Comparison of ENCODE assay signal across 23 mouse cellular contexts in genomic region chr7:123354392-123354791, GRCm38 (mm10). TPM values are rescaled to one million over a fixed set of nuclear protein-coding genes. Genes with fewer than 3 reads are reported as not detected.
DNase-seq lines count a peak whose midpoint lies in the region; ATAC-seq and TF ChIP-seq lines count a peak whose summit lies in the region.
"Had no signal": no experiment of that assay in that cellular context is flagged by ENCODE, and none has a peak within 500 bp of the region (broad histone marks: within the 10 kb centered on the region; RNA-seq: fewer than 3 reads in every experiment).

No protein-coding gene starts in this region.

- no peak for DNase-seq in G1E (ENCODE audit: low spot score)
- DNase-seq in cerebellum, postnatal 4 days (ENCODE audit: low spot score in 2 of 2): no peak
- DNase-seq in midbrain, embryonic 14.5 days: no peak
- DNase-seq in thymus, postnatal 0 days (ENCODE audit: low spot score): no peak
- DNase-seq: adrenal gland, postnatal 25 days; cerebellum, adult 18-20 months; cerebellum, postnatal 25 days; gastrocnemius, postnatal 36 days; heart, postnatal 10 days; kidney, adult 11 months; lung, embryonic 14.5 days; lung, postnatal 36 days; right cerebral cortex, postnatal 25 days; thymus, adult 2 months had no signal

- H3K9ac ChIP-seq in liver, embryonic 15.5 days: peak overlapping the region; percentile 42
- no peak overlapping the region for H3K9ac ChIP-seq in midbrain, embryonic 14.5 days (replicated peaks; ENCODE audit: low read length)
- H3K9ac ChIP-seq: hindbrain, embryonic 14.5 days; limb, embryonic 12.5 days; lung, embryonic 14.5 days; midbrain, embryonic 13.5 days had no signal

- no peaks in the 10 kb centered on the region for H3K9me3 ChIP-seq in G1E (replicated peaks)
- H3K9me3 ChIP-seq in liver, embryonic 15.5 days (replicated peaks): no peaks in the 10 kb centered on the region
- H3K9me3 ChIP-seq in midbrain, embryonic 14.5 days (ENCODE audit: control insufficient read depth, low read length): no peaks in the 10 kb centered on the region
- H3K9me3 ChIP-seq: heart, embryonic 10.5 days; limb, embryonic 12.5 days; midbrain, embryonic 13.5 days had no signal

- H3K27ac ChIP-seq in liver, embryonic 15.5 days (replicated peaks): peak overlapping the region; percentile 79
- no peak overlapping the region for H3K27ac ChIP-seq in midbrain, embryonic 14.5 days (replicated peaks; ENCODE audit: low read depth, low read length)
- H3K27ac ChIP-seq: heart, embryonic 10.5 days; hindbrain, embryonic 14.5 days; limb, embryonic 12.5 days; midbrain, embryonic 13.5 days had no signal

- H3K4me2 ChIP-seq in liver, embryonic 15.5 days: peak overlapping the region; percentile 64
- no peak overlapping the region for H3K4me2 ChIP-seq in midbrain, embryonic 14.5 days (ENCODE audit: low read length)
- H3K4me2 ChIP-seq: hindbrain, embryonic 14.5 days; limb, embryonic 12.5 days; lung, embryonic 14.5 days; midbrain, embryonic 13.5 days had no signal

- peaks cover 76% of the 10 kb centered on the region for H3K4me1 ChIP-seq in G1E (ENCODE audit: insufficient read depth, low read depth, low read length)
- H3K4me1 ChIP-seq in liver, embryonic 15.5 days (replicated peaks): peaks cover 94% of the 10 kb centered on the region
- H3K4me1 ChIP-seq in midbrain, embryonic 14.5 days (ENCODE audit: control insufficient read depth, insufficient read depth, low read length): no peaks in the 10 kb centered on the region
- H3K4me1 ChIP-seq: limb, embryonic 12.5 days had no signal

- 44% methylated on average over 5 of the region's 5 CpGs for WGBS in liver, embryonic 15.5 days (ENCODE audit: insufficient replicate concordance)
- 91% methylated on average over 5 of the region's 5 CpGs for WGBS in midbrain, embryonic 14.5 days

- ATAC-seq in G1E (ENCODE audit: extremely low read depth, insufficient number of reproducible peaks, low FRiP score, poor library complexity, severe bottlenecking): peak; percentile 50; the same call in 1 of the 2 replicates
- ATAC-seq in hematopoietic stem cell, adult 5-6 weeks (replicated peaks in 1 of 2; ENCODE audit: insufficient read depth in 1 of 2, low FRiP score in 2 of 2, low TSS enrichment in 1 of 2, low read depth in 1 of 2, poor library complexity in 2 of 2, severe bottlenecking in 2 of 2): 0 out of 4 replicates have a peak, but pooled peaks have one; percentile 15 to 30
- ATAC-seq in liver, embryonic 15.5 days (ENCODE audit: insufficient read depth): no peak
- 0 out of 2 replicates have a peak, but pooled peaks have one; percentile 8 for ATAC-seq in megakaryocyte-erythroid progenitor cell, adult 5-6 weeks (replicated peaks; ENCODE audit: low FRiP score, low TSS enrichment, poor library complexity, severe bottlenecking)
- no peak for ATAC-seq in midbrain, embryonic 14.5 days (ENCODE audit: low FRiP score, low TSS enrichment)
- ATAC-seq: forebrain, embryonic 16.5 days; midbrain, embryonic 13.5 days had no signal

- peaks cover 46% of the 10 kb centered on the region for H3K36me3 ChIP-seq in G1E (replicated peaks)
- H3K36me3 ChIP-seq in liver, embryonic 15.5 days (replicated peaks): peaks cover 8% of the 10 kb centered on the region; the same call in 1 of the 2 replicates
- no peaks in the 10 kb centered on the region for H3K36me3 ChIP-seq in midbrain, embryonic 14.5 days (ENCODE audit: control insufficient read depth, insufficient read depth, low read length)
- H3K36me3 ChIP-seq: limb, embryonic 12.5 days had no signal

- H3K4me3 ChIP-seq in G1E (ENCODE audit: low read depth, low read length): peak overlapping the region; percentile 52; the same call in 1 of the 2 replicates
- H3K4me3 ChIP-seq in liver, embryonic 15.5 days (replicated peaks): peak overlapping the region; percentile 30
- H3K4me3 ChIP-seq in midbrain, embryonic 14.5 days (replicated peaks; ENCODE audit: low read depth, low read length): no peak overlapping the region
- H3K4me3 ChIP-seq: heart, embryonic 10.5 days; limb, embryonic 12.5 days; midbrain, embryonic 13.5 days; myocyte had no signal

- no peak for TF ChIP-seq CTCF in G1E (IDR thresholded peaks at IDR 0.05; ENCODE audit: low read depth, low read length)

- H3K27me3 ChIP-seq in G1E (ENCODE audit: insufficient read depth, low read length): no peaks in the 10 kb centered on the region
- no peaks in the 10 kb centered on the region for H3K27me3 ChIP-seq in liver, embryonic 15.5 days
- no peaks in the 10 kb centered on the region for H3K27me3 ChIP-seq in midbrain, embryonic 14.5 days (ENCODE audit: control insufficient read depth, insufficient read depth, low read length)
- H3K27me3 ChIP-seq: limb, embryonic 12.5 days; midbrain, embryonic 13.5 days had no signal

RNA-seq across cellular contexts. Expression of gene Lcmt1, which starts 15.2 kb away (rescaled TPM):
- total RNA-seq in G1E (2014; fragmentation: Nextera tagmentation): 14.9 and 17.2 TPM in 2 replicates
- 31.4 and 37.9 TPM in 2 replicates for total RNA-seq in G1E (2017)
- polyA plus RNA-seq in G1E (2012): 3.8 and 5.6 TPM in 2 replicates
- total RNA-seq in hematopoietic stem cell, adult 5-6 weeks (2017): 36.4 and 45.5 TPM in 2 replicates
- polyA plus RNA-seq in liver, embryonic 15.5 days (2015; fragmentation: Nextera tagmentation; extraction: Ambion mirVana): 21.2 and 22.3 TPM in 2 replicates
- 36.2 and 57.0 TPM in 2 replicates for total RNA-seq in megakaryocyte-erythroid progenitor cell, adult 5-6 weeks (2014; fragmentation: Nextera tagmentation)
- 42.8 and 43.3 TPM in 2 replicates for total RNA-seq in megakaryocyte-erythroid progenitor cell, adult 5-6 weeks (2017)
- polyA plus RNA-seq in midbrain, embryonic 14.5 days (2014; fragmentation: Nextera tagmentation; extraction: Ambion mirVana): 100 and 115 TPM in 2 replicates
- 50.4 and 51.1 TPM in 2 replicates for polyA plus RNA-seq in thymus, postnatal 0 days (2015; fragmentation: Nextera tagmentation; extraction: Ambion mirVana)

RNA-seq across cellular contexts. Expression of gene Arhgap17, which starts 15.3 kb away (rescaled TPM):
- total RNA-seq in G1E (2014; fragmentation: Nextera tagmentation) (80.8 and 89.0 TPM in 2 replicates), G1E (2017) (16.1 and 21.1 TPM in 2 replicates)
- polyA plus RNA-seq in G1E (2012): 106 and 133 TPM in 2 replicates
- 34.4 and 35.1 TPM in 2 replicates for total RNA-seq in hematopoietic stem cell, adult 5-6 weeks (2017)
- 10.2 and 10.3 TPM in 2 replicates for polyA plus RNA-seq in liver, embryonic 15.5 days (2015; fragmentation: Nextera tagmentation; extraction: Ambion mirVana)
- total RNA-seq in megakaryocyte-erythroid progenitor cell, adult 5-6 weeks (2014; fragmentation: Nextera tagmentation): 17.8 and 30.5 TPM in 2 replicates
- 12.6 and 16.5 TPM in 2 replicates for total RNA-seq in megakaryocyte-erythroid progenitor cell, adult 5-6 weeks (2017)
- 8.1 and 12.0 TPM in 2 replicates for polyA plus RNA-seq in midbrain, embryonic 14.5 days (2014; fragmentation: Nextera tagmentation; extraction: Ambion mirVana)
- polyA plus RNA-seq in thymus, postnatal 0 days (2015; fragmentation: Nextera tagmentation; extraction: Ambion mirVana): 9.6 and 11.7 TPM in 2 replicates

Comparison
In these comparisons a context has a peak if more than half of its experiments do, and no peak if none do; other contexts are left out.
1. ATAC-seq: peak in G1E (single experiment), hematopoietic stem cell, adult 5-6 weeks (2 of 2) and megakaryocyte-erythroid progenitor cell, adult 5-6 weeks (single experiment); none in liver, embryonic 15.5 days (single experiment) and midbrain, embryonic 14.5 days (single experiment).